Mouse (Mus musculus) heart, adult 2 months (tissue): ENCODE results near the gene Aloxe3.

Source experiments
- CTCF ChIP-seq: fragments of 200-600 bp; IDR thresholded peaks from 2 replicates; pipeline ENCODE4 v1.8.1; 2022; ENCODE audit warnings: antibody characterized with exemption, mild to moderate bottlenecking, moderate library complexity
- EP300 ChIP-seq: fragments of 200-500 bp; IDR thresholded peaks from 2 replicates; pipeline ENCODE4 v1.6.1; 2011; ENCODE audit warnings: low read depth, low read length, control low read depth; ENCODE audit not compliant: insufficient read depth
- POLR2A ChIP-seq: fragments of 200-500 bp; IDR thresholded peaks from 2 replicates; pipeline ENCODE4 v1.6.1; 2011; ENCODE audit warnings: mild to moderate bottlenecking, low read depth, low read length, control low read depth; ENCODE audit not compliant: insufficient read depth

GRCm38 (mm10) chr11:69096360-69096986 is 29.2 kb upstream of the Aloxe3 start:
- TF ChIP-seq CTCF (no peak), POLR2A (peak; percentile 11; the same call in 1 of the 2 replicates), EP300 (no peak)
